Mouse (Mus musculus): ENCODE data around the gene Cobl. TPM values are rescaled to one million over a fixed set of nuclear protein-coding genes. Genes with fewer than 3 reads are reported as not detected.

The Cobl gene
- total and polyA plus RNA-seq, 2 experiments from 2014 or later: 17.2 to 24.5 TPM

GRCm38 (mm10) chr11:12426746-12427145 is 38.0 kb downstream of the Cobl start:
- Histone ChIP-seq H3K36me3 (ENCODE audit: insufficient read depth, low read length) (no peaks in the 10 kb centered on the region), H3K4me3 (ENCODE audit: low read depth, low read length) (no peak overlapping the region), H3K27me3 (ENCODE audit: insufficient read depth, low read length) (no peaks in the 10 kb centered on the region), H3K9ac (replicated peaks; ENCODE audit: low read length, poor library complexity, severe bottlenecking) (no peak overlapping the region), H3K27ac (ENCODE audit: low read depth, low read length) (no peak overlapping the region), H3K4me2 (ENCODE audit: low read depth, low read length, poor library complexity, severe bottlenecking) (no peak overlapping the region), H3K9me3 (ENCODE audit: low read length) (no peaks in the 10 kb centered on the region), H3K4me1 (ENCODE audit: insufficient read depth, low read length) (peaks cover 4% of the 10 kb centered on the region; the same call in 1 of the 2 replicates)
- 73% methylated on average over 5 of the region's 5 CpGs for WGBS
- DNase-seq (ENCODE audit: low spot score) (peak; percentile 68), ATAC-seq (ENCODE audit: low FRiP score) (no peak)
- TF ChIP-seq CTCF (IDR thresholded peaks at IDR 0.05): no peak

GRCm38 (mm10) chr11:12424205-12424604 is 40.6 kb downstream of the Cobl start:
- WGBS: 89% methylated on average over 2 of the region's 2 CpGs
- H3K27ac ChIP-seq (ENCODE audit: low read depth, low read length): no peak overlapping the region
- no peak for ATAC-seq (ENCODE audit: low FRiP score)

GRCm38 (mm10) chr11:12421183-12421582 is 43.6 kb downstream of the Cobl start:
- Histone ChIP-seq H3K4me2 (ENCODE audit: low read depth, low read length, poor library complexity, severe bottlenecking) (no peak overlapping the region), H3K4me1 (ENCODE audit: insufficient read depth, low read length) (peaks cover 6% of the 10 kb centered on the region; the same call in 1 of the 2 replicates), H3K9ac (replicated peaks; ENCODE audit: low read length, poor library complexity, severe bottlenecking) (no peak overlapping the region), H3K4me3 (ENCODE audit: low read depth, low read length) (no peak overlapping the region), H3K27ac (ENCODE audit: low read depth, low read length) (no peak overlapping the region), H3K36me3 (ENCODE audit: insufficient read depth, low read length) (no peaks in the 10 kb centered on the region), H3K9me3 (ENCODE audit: low read length) (no peaks in the 10 kb centered on the region), H3K27me3 (ENCODE audit: insufficient read depth, low read length) (no peaks in the 10 kb centered on the region)
- no peak for TF ChIP-seq CTCF (IDR thresholded peaks at IDR 0.05)
- ATAC-seq (ENCODE audit: low FRiP score) (no peak), DNase-seq (ENCODE audit: low spot score) (no peak)
- 89% methylated on average over 5 of the region's 5 CpGs for WGBS

More at GRCm38 (mm10) chr11:12424205-12424604, 40.6 kb downstream of the Cobl start:
- no peaks in the 10 kb centered on the region for H3K27me3 ChIP-seq (ENCODE audit: insufficient read depth, low read length)
- H3K4me3 ChIP-seq (ENCODE audit: low read depth, low read length): no peak overlapping the region
- no peak overlapping the region for H3K4me2 ChIP-seq (ENCODE audit: low read depth, low read length, poor library complexity, severe bottlenecking)
- no peak for DNase-seq (ENCODE audit: low spot score)
- no peaks in the 10 kb centered on the region for H3K9me3 ChIP-seq (ENCODE audit: low read length)
- no peak for TF ChIP-seq CTCF (IDR thresholded peaks at IDR 0.05)
- H3K4me1 ChIP-seq (ENCODE audit: insufficient read depth, low read length): peaks cover 4% of the 10 kb centered on the region; the same call in 1 of the 2 replicates
- H3K36me3 ChIP-seq (ENCODE audit: insufficient read depth, low read length): no peaks in the 10 kb centered on the region
- no peak overlapping the region for H3K9ac ChIP-seq (replicated peaks; ENCODE audit: low read length, poor library complexity, severe bottlenecking)

- peaks cover 2% of the 10 kb centered on the region for H3K4me1 ChIP-seq (ENCODE audit: insufficient read depth, low read length)
- no peak overlapping the region for H3K4me3 ChIP-seq (ENCODE audit: low read depth, low read length)
- no peak for TF ChIP-seq CTCF (IDR thresholded peaks at IDR 0.05)
- H3K27me3 ChIP-seq (ENCODE audit: insufficient read depth, low read length): no peaks in the 10 kb centered on the region
- H3K36me3 ChIP-seq (ENCODE audit: insufficient read depth, low read length): no peaks in the 10 kb centered on the region
- ATAC-seq (ENCODE audit: low FRiP score) (no peak), DNase-seq (ENCODE audit: low spot score) (no peak)
- no peak overlapping the region for H3K4me2 ChIP-seq (ENCODE audit: low read depth, low read length, poor library complexity, severe bottlenecking)
- H3K9me3 ChIP-seq (ENCODE audit: low read length): no peaks in the 10 kb centered on the region
- H3K27ac ChIP-seq (ENCODE audit: low read depth, low read length): no peak overlapping the region
- no peak overlapping the region for H3K9ac ChIP-seq (replicated peaks; ENCODE audit: low read length, poor library complexity, severe bottlenecking)
- WGBS: 92% methylated on average over 3 of the region's 3 CpGs
These were observed 44.6 kb downstream of the Cobl start for GRCm38 (mm10) chr11:12420146-12420545.

- peak; percentile 25; the same call in 1 of the 2 replicates for ATAC-seq (ENCODE audit: low FRiP score)
- no peak overlapping the region for H3K4me2 ChIP-seq (ENCODE audit: low read depth, low read length, poor library complexity, severe bottlenecking)
- H3K27me3 ChIP-seq (ENCODE audit: insufficient read depth, low read length): no peaks in the 10 kb centered on the region
- H3K27ac ChIP-seq (ENCODE audit: low read depth, low read length): peak overlapping the region; percentile 21; the same call in 1 of the 2 replicates
- H3K36me3 ChIP-seq (ENCODE audit: insufficient read depth, low read length): no peaks in the 10 kb centered on the region
- no peak overlapping the region for H3K4me3 ChIP-seq (ENCODE audit: low read depth, low read length)
- WGBS: 42% methylated on average over 7 of the region's 7 CpGs
- no peak overlapping the region for H3K9ac ChIP-seq (replicated peaks; ENCODE audit: low read length, poor library complexity, severe bottlenecking)
- no peak for TF ChIP-seq CTCF (IDR thresholded peaks at IDR 0.05)
- H3K4me1 ChIP-seq (ENCODE audit: insufficient read depth, low read length): peaks cover 2% of the 10 kb centered on the region
- peak; percentile 79 for DNase-seq (ENCODE audit: low spot score)
- H3K9me3 ChIP-seq (ENCODE audit: low read length): no peaks in the 10 kb centered on the region
These were observed 47.9 kb downstream of the Cobl start for GRCm38 (mm10) chr11:12416899-12417298.

- H3K27ac ChIP-seq (ENCODE audit: low read depth, low read length): peak overlapping the region; percentile 64
These were observed 49.4 kb downstream of the Cobl start for GRCm38 (mm10) chr11:12415329-12415728.

More at GRCm38 (mm10) chr11:12415329-12415728, 49.4 kb downstream of the Cobl start:
- DNase-seq (ENCODE audit: low spot score) (peak; percentile 92), ATAC-seq (ENCODE audit: low FRiP score) (peak; percentile 94)
- peaks cover 2% of the 10 kb centered on the region for H3K4me1 ChIP-seq (ENCODE audit: insufficient read depth, low read length)
- H3K4me2 ChIP-seq (ENCODE audit: low read depth, low read length, poor library complexity, severe bottlenecking): no peak overlapping the region
- no peak for TF ChIP-seq CTCF (IDR thresholded peaks at IDR 0.05)
- no peaks in the 10 kb centered on the region for H3K9me3 ChIP-seq (ENCODE audit: low read length)
- H3K27me3 ChIP-seq (ENCODE audit: insufficient read depth, low read length): no peaks in the 10 kb centered on the region
- WGBS: 3% methylated on average over 3 of the region's 3 CpGs
- no peaks in the 10 kb centered on the region for H3K36me3 ChIP-seq (ENCODE audit: insufficient read depth, low read length)
- H3K4me3 ChIP-seq (ENCODE audit: low read depth, low read length): no peak overlapping the region
- H3K9ac ChIP-seq (replicated peaks; ENCODE audit: low read length, poor library complexity, severe bottlenecking): no peak overlapping the region

Measured in midbrain, postnatal 0 days (tissue).